Mouse (Mus musculus): ENCODE measurements around the gene Foxc1. TPM values are rescaled to one million over a fixed set of nuclear protein-coding genes. Genes with fewer than 3 reads are reported as not detected.

The Foxc1 gene
- polyA plus RNA-seq, 1 experiment from 2014 or later: 0.63 TPM

DNA sequence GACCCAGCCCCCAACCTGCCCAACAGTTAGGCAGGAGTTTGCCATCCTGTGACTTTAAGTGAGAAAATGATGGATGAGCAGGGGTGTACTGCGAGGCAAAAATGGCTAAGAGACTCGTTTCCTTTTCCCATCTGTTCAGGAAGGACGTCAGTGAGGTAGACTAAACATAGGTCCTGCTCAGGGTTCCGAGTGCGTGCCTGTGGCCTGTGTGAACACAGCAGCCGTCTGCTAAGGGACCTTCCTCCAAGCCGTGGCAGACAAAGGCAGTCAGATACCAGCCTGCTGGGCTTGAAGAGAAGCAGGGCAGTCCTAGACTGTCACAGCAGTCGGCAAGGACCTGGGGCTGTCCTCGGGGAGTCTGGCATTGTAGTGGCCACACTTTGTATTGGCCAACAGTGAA is 8.4 kb upstream of the Foxc1 start:
- Histone ChIP-seq H3K4me1 (ENCODE audit: insufficient read depth) (no peaks in the 10 kb centered on the region; the same call in 1 of the 2 replicates), H3K27ac (ENCODE audit: low read depth) (no peak overlapping the region), H3K4me2 (peak overlapping the region; percentile 47), H3K9me3 (ENCODE audit: low read depth, low read length) (no peaks in the 10 kb centered on the region), H3K9ac (no peak overlapping the region), H3K36me3 (ENCODE audit: insufficient read depth) (no peaks in the 10 kb centered on the region), H3K27me3 (ENCODE audit: insufficient read depth, low read length) (peaks cover 71% of the 10 kb centered on the region), H3K4me3 (ENCODE audit: low read depth, low read length) (no peak overlapping the region)
- peak; percentile 49; the same call in 1 of the 2 replicates for ATAC-seq (ENCODE audit: insufficient read depth)
- 10% methylated on average over 9 of the region's 9 CpGs for WGBS
- TF ChIP-seq CTCF (IDR thresholded peaks at IDR 0.05; ENCODE audit: low read depth): no peak
- DNase-seq: peak; percentile 65

DNA sequence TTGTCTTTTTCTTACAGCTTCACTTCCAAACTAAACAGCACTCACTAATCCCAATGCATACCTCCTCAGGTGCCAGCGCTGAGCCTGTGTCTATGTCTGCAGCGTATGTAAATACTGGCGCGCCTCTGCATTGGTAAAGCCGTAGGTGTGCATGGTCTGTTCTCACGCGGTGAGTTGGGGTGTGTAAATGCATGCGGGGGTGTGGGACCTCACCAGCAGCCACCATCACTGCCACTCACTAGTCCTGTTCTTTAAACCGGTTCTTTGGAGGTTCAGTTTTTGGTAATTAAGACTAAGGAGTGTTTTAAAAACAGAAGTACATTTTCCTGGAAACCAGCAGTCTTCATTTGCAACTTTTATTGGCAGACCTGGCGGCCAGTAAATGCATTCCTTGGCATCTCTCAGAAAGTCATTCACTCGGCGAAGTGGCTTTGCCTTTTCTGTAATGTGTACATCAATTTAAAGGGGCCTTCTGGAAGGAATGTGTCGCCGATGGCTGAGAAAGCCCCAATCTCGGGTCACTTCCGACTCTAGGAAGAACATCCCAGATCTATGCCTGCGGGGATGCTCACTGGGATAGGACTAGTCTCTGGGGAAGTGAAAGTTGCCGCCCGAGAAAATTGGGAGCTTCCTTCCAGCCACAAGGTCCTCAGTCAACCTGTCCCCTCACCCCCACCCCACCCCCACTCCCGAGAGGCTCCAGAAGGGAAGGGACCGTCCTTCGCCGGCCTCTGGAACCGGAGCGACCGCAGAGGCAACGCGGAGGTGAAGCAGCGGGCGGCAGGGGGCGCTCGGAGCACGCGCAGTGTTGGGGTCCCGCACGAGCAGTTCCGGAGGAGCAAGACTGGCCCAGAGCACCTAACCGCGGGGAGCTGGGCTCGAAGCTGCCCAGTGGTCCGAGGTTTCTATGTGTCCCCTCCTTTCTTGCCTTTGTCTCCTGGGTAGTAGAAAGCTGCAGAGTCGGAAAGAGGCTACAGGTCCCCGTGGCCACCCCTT is 5.6 kb upstream of the Foxc1 start:
- WGBS: 1% methylated on average over 43 of the region's 43 CpGs
- Histone ChIP-seq H3K9ac (0 out of 2 replicates have a peak overlapping the region, but pooled peaks have one; percentile 1), H3K27ac (ENCODE audit: low read depth) (no peak overlapping the region), H3K27me3 (ENCODE audit: insufficient read depth, low read length) (peaks cover 88% of the 10 kb centered on the region), H3K4me1 (ENCODE audit: insufficient read depth) (no peaks in the 10 kb centered on the region; the same call in 1 of the 2 replicates), H3K4me3 (ENCODE audit: low read depth, low read length) (peak overlapping the region; percentile 33), H3K36me3 (ENCODE audit: insufficient read depth) (no peaks in the 10 kb centered on the region), H3K4me2 (peak overlapping the region; percentile 66), H3K9me3 (ENCODE audit: low read depth, low read length) (no peaks in the 10 kb centered on the region)
- TF ChIP-seq CTCF (IDR thresholded peaks at IDR 0.05; ENCODE audit: low read depth): peak; percentile 98
- ATAC-seq (ENCODE audit: insufficient read depth) (peak; percentile 63), DNase-seq (peak; percentile 93)

DNA sequence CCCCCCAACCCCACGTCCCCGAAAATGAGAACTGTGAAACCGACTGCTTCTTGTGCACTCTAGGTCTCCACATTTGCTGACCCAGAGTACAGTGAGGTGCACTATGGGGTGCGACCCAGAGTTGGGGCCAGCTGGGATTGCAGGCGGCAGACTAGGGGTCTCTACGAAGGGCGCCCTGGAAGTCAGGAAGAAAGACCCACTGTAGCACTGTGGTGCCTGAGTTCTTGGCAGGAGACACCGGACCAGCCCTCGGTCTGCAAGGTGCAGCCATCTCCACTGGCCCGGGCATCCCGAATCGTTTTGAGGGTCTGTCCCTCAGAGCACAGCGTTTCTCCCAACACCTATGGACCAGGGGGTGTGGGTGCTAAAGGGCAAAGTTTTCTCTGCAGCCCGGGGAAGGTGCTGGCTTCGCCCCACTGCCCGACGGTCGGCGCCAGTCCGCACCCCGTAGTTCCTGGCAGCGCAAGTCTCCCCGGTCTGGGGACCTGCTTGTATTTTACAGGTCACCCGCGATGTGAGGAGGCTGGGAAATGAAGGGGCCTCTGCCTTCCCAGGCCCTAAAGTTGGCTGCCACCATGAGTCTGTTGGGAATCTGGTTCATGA is 4.6 kb upstream of the Foxc1 start:
- 6% methylated on average over 25 of the region's 25 CpGs for WGBS
- no peaks in the 10 kb centered on the region for H3K36me3 ChIP-seq (ENCODE audit: insufficient read depth)
- peaks cover 94% of the 10 kb centered on the region for H3K27me3 ChIP-seq (ENCODE audit: insufficient read depth, low read length)
- H3K9me3 ChIP-seq (ENCODE audit: low read depth, low read length): no peaks in the 10 kb centered on the region
- H3K4me2 ChIP-seq: peak overlapping the region; percentile 66
- ATAC-seq (ENCODE audit: insufficient read depth) (no peak), DNase-seq (no peak)
- peak overlapping the region; percentile 33 for H3K4me3 ChIP-seq (ENCODE audit: low read depth, low read length)
- no peak for TF ChIP-seq CTCF (IDR thresholded peaks at IDR 0.05; ENCODE audit: low read depth)
- no peak overlapping the region for H3K9ac ChIP-seq
- no peaks in the 10 kb centered on the region; the same call in 1 of the 2 replicates for H3K4me1 ChIP-seq (ENCODE audit: insufficient read depth)
- H3K27ac ChIP-seq (ENCODE audit: low read depth): no peak overlapping the region

- no peak overlapping the region for H3K4me3 ChIP-seq (ENCODE audit: low read depth, low read length)
- H3K27ac ChIP-seq (ENCODE audit: low read depth): no peak overlapping the region
- no peak for TF ChIP-seq CTCF (IDR thresholded peaks at IDR 0.05; ENCODE audit: low read depth)
- no peak overlapping the region for H3K9ac ChIP-seq
- no peaks in the 10 kb centered on the region for H3K9me3 ChIP-seq (ENCODE audit: low read depth, low read length)
- H3K36me3 ChIP-seq (ENCODE audit: insufficient read depth): no peaks in the 10 kb centered on the region
- no peak for ATAC-seq (ENCODE audit: insufficient read depth)
- peaks cover 97% of the 10 kb centered on the region for H3K27me3 ChIP-seq (ENCODE audit: insufficient read depth, low read length)
- no peaks in the 10 kb centered on the region; the same call in 1 of the 2 replicates for H3K4me1 ChIP-seq (ENCODE audit: insufficient read depth)
- 17% methylated on average over 5 of the region's 5 CpGs for WGBS
- H3K4me2 ChIP-seq: no peak overlapping the region
- no peak for DNase-seq
These were observed 4.0 kb upstream of the Foxc1 start for GRCm38 (mm10) chr13:31802447-31802846.

- no peak for TF ChIP-seq CTCF (IDR thresholded peaks at IDR 0.05; ENCODE audit: low read depth)
- Histone ChIP-seq H3K36me3 (ENCODE audit: insufficient read depth) (no peaks in the 10 kb centered on the region), H3K4me2 (peak overlapping the region; percentile 18; the same call in 1 of the 2 replicates), H3K27me3 (ENCODE audit: insufficient read depth, low read length) (peaks cover 97% of the 10 kb centered on the region), H3K9me3 (ENCODE audit: low read depth, low read length) (no peaks in the 10 kb centered on the region), H3K27ac (ENCODE audit: low read depth) (no peak overlapping the region), H3K4me1 (ENCODE audit: insufficient read depth) (no peaks in the 10 kb centered on the region; the same call in 1 of the 2 replicates), H3K4me3 (ENCODE audit: low read depth, low read length) (no peak overlapping the region), H3K9ac (no peak overlapping the region)
- WGBS: 5% methylated on average over 31 of the region's 31 CpGs
- ATAC-seq (ENCODE audit: insufficient read depth): no peak
- no peak for DNase-seq
These were observed 3.0 kb upstream of the Foxc1 start for GRCm38 (mm10) chr13:31803166-31804093.

GRCm38 (mm10) chr13:31804571-31804970 is 1.9 kb upstream of the Foxc1 start:
- Histone ChIP-seq H3K4me3 (ENCODE audit: low read depth, low read length) (no peak overlapping the region), H3K4me1 (ENCODE audit: insufficient read depth) (no peaks in the 10 kb centered on the region; the same call in 1 of the 2 replicates), H3K27ac (ENCODE audit: low read depth) (no peak overlapping the region), H3K27me3 (ENCODE audit: insufficient read depth, low read length) (peaks cover 93% of the 10 kb centered on the region), H3K9me3 (ENCODE audit: low read depth, low read length) (no peaks in the 10 kb centered on the region), H3K9ac (no peak overlapping the region), H3K36me3 (ENCODE audit: insufficient read depth) (no peaks in the 10 kb centered on the region), H3K4me2 (no peak overlapping the region)
- DNase-seq (no peak), ATAC-seq (ENCODE audit: insufficient read depth) (no peak)
- 19% methylated on average over 7 of the region's 7 CpGs for WGBS
- no peak for TF ChIP-seq CTCF (IDR thresholded peaks at IDR 0.05; ENCODE audit: low read depth)

All from lung, embryonic 14.5 days (tissue).